Mouse (Mus musculus) kidney, adult 9 months (tissue): Measurements from ENCODE around the gene Etv5.

Source experiments
- DNase-seq: peaks from one replicate; pipeline ENCODE4 v3.0.0; 2022

Etv5 gene

GRCm38 (mm10) chr16:22428853-22429341 lies 10.6 kb downstream of the Etv5 start:
- peak; percentile 97 for DNase-seq

- DNase-seq: no peak
These were observed 12.7 kb downstream of the Etv5 start for GRCm38 (mm10) chr16:22426866-22427265.

- no peak for DNase-seq
These were observed 17.3 kb downstream of the Etv5 start for GRCm38 (mm10) chr16:22422256-22422655.

GRCm38 (mm10) chr16:22417931-22418330 lies 21.6 kb downstream of the Etv5 start:
- DNase-seq: no peak

- DNase-seq: no peak
These were observed 22.5 kb downstream of the Etv5 start for GRCm38 (mm10) chr16:22417044-22417443.

- no peak for DNase-seq
These were observed 23.2 kb downstream of the Etv5 start for GRCm38 (mm10) chr16:22416140-22416848.

GRCm38 (mm10) chr16:22414205-22414754 lies 25.2 kb downstream of the Etv5 start:
- DNase-seq: no peak

- no peak for DNase-seq
These were observed 26.9 kb downstream of the Etv5 start for GRCm38 (mm10) chr16:22412459-22413229.

- DNase-seq: peak; percentile 25
These were observed 27.8 kb downstream of the Etv5 start for GRCm38 (mm10) chr16:22411764-22412163.

GRCm38 (mm10) chr16:22410000-22410399 lies 29.5 kb downstream of the Etv5 start:
- no peak for DNase-seq

- peak; percentile 57 for DNase-seq
These were observed 30.7 kb downstream of the Etv5 start for GRCm38 (mm10) chr16:22408642-22409360.

GRCm38 (mm10) chr16:22406747-22407146 lies 32.8 kb downstream of the Etv5 start:
- DNase-seq: no peak

GRCm38 (mm10) chr16:22406050-22406449 lies 33.5 kb downstream of the Etv5 start:
- no peak for DNase-seq

- DNase-seq: no peak
These were observed 34.0 kb downstream of the Etv5 start for GRCm38 (mm10) chr16:22405492-22405891.

- DNase-seq: no peak
These were observed 35.8 kb downstream of the Etv5 start for GRCm38 (mm10) chr16:22403715-22404114.

GRCm38 (mm10) chr16:22402600-22402999 lies 36.9 kb downstream of the Etv5 start:
- DNase-seq: no peak

- DNase-seq: no peak
These were observed 39.3 kb downstream of the Etv5 start for GRCm38 (mm10) chr16:22400226-22400625.

- DNase-seq: no peak
These were observed 40.6 kb downstream of the Etv5 start for GRCm38 (mm10) chr16:22398784-22399453.

GRCm38 (mm10) chr16:22398354-22398753 lies 41.2 kb downstream of the Etv5 start:
- DNase-seq: no peak

GRCm38 (mm10) chr16:22396420-22396819 lies 43.1 kb downstream of the Etv5 start:
- no peak for DNase-seq

GRCm38 (mm10) chr16:22395093-22395844 lies 44.2 kb downstream of the Etv5 start:
- DNase-seq: peak; percentile 39
